Mouse (Mus musculus) liver, embryonic 16.5 days (tissue): ENCODE data around the gene Spsb4. TPM values are rescaled to one million over a fixed set of nuclear protein-coding genes. Genes with fewer than 3 reads are reported as not detected.
A peak's percentile ranks its signal among the peaks of the same experiment; 100 is the strongest.

Experiments used
- ATAC-seq: fragments of 200-750 bp; cut with Nextera tagmentation; 2 replicates; pipeline ENCODE4 v1.8.0; 2017; ENCODE audit warnings: low read depth, mild to moderate bottlenecking, moderate number of reproducible peaks, moderate library complexity
- H3K27ac ChIP-seq: fragments of 300-500 bp; sonication (generic); 2 replicates; pipeline ENCODE4 v1.5.1; 2014; ENCODE audit warnings: mild to moderate bottlenecking, low read length
- H3K27me3 ChIP-seq: fragments of 300-500 bp; sonication (generic); 2 replicates; pipeline ENCODE4 v1.6.1; 2014; ENCODE audit warnings: low read depth, low read length, mixed read lengths; ENCODE audit not compliant: control insufficient read depth, insufficient read depth
- H3K36me3 ChIP-seq: fragments of 300-500 bp; sonication (generic); 2 replicates; pipeline ENCODE4 v1.6.1; 2014; ENCODE audit warnings: mild to moderate bottlenecking; ENCODE audit not compliant: control insufficient read depth, insufficient read depth
- H3K4me1 ChIP-seq: fragments of 300-500 bp; sonication (generic); 2 replicates; pipeline ENCODE4 v1.6.1; 2014; ENCODE audit warnings: low read depth, low read length, mixed read lengths; ENCODE audit not compliant: control insufficient read depth
- H3K4me2 ChIP-seq: fragments of 300-500 bp; sonication (generic); 2 replicates; pipeline ENCODE4 v1.6.1; 2014; ENCODE audit warnings: low read depth, low read length, mixed read lengths
- H3K4me3 ChIP-seq: fragments of 300-500 bp; sonication (generic); 2 replicates; pipeline ENCODE4 v1.5.1; 2014; ENCODE audit warnings: low read depth, mild to moderate bottlenecking, low read length
- H3K9ac ChIP-seq: fragments of 300-500 bp; sonication (generic); 2 replicates; pipeline ENCODE4 v1.6.1; 2014; ENCODE audit warnings: low read depth, low read length
- H3K9me3 ChIP-seq: fragments of 300-500 bp; sonication (generic); replicated peaks from 2 replicates; pipeline ENCODE4 v1.6.1; 2016; ENCODE audit warnings: low read length; ENCODE audit not compliant: control insufficient read depth
- WGBS: fragments of 180-500 bp; shearing (Covaris S2); extraction: QIAGEN DNeasy Blood & Tissue Kit; methylation state at CpG from one replicate; pipeline ENCODE4 v1.1.7; 2014; ENCODE audit not compliant: insufficient replicate concordance; 5-methylcytosine and 5-hydroxymethylcytosine counted together
- polyA plus RNA-seq: library from polyadenylated mRNA; unstranded; fragments of >200 nt; fragmentation: Nextera tagmentation; extraction: Ambion mirVana; gene quantifications from 2 replicates; pipeline ENCODE4 v1.2.1, GENCODE M21; 2015

Spsb4 gene
- polyA plus RNA-seq, 1 experiment from 2014 or later, result 2.3 TPM

- Histone ChIP-seq H3K27me3 (peaks cover 14% of the 10 kb centered on the region), H3K9me3 (no peaks in the 10 kb centered on the region), H3K4me2 (no peak overlapping the region), H3K4me3 (no peak overlapping the region), H3K36me3 (no peaks in the 10 kb centered on the region), H3K4me1 (no peaks in the 10 kb centered on the region; the same call in 1 of the 2 replicates), H3K27ac (no peak overlapping the region), H3K9ac (no peak overlapping the region)
- ATAC-seq, result peak; percentile 56
- WGBS, result 62% methylated on average over 5 of the region's 5 CpGs
Measured at GRCm38 (mm10) chr9:96893582-96893981, 125.1 kb downstream of the Spsb4 start.

Other genes with a start within 250 kb of the Spsb4 start
- gene Pxylp1, start 126.2 kb downstream of the Spsb4 start, polyA plus RNA-seq, result 4.6 and 6.3 TPM in 2 replicates
- 8.0 and 8.2 TPM in 2 replicates for gene Slc25a36, start 92.3 kb upstream of the Spsb4 start, polyA plus RNA-seq